Mouse (Mus musculus): ENCODE results near the gene Zfp790. TPM values are rescaled to one million over a fixed set of nuclear protein-coding genes. Genes with fewer than 3 reads are reported as not detected.

The Zfp790 gene
- polyA plus RNA-seq (2012; rRNA removed) (5.9 and 8.0 TPM in 2 replicates), polyA plus RNA-seq (2014; fragmentation: Nextera tagmentation; extraction: Ambion mirVana) (13.8 and 16.6 TPM in 2 replicates)

GRCm38 (mm10) chr7:29815910-29816429 lies at the start of gene Zfp790:
Gene Zfp790 (plus strand): TSS chr7:29816114.
- under 1% methylated on average over 26 of the region's 26 CpGs for WGBS

DNA sequence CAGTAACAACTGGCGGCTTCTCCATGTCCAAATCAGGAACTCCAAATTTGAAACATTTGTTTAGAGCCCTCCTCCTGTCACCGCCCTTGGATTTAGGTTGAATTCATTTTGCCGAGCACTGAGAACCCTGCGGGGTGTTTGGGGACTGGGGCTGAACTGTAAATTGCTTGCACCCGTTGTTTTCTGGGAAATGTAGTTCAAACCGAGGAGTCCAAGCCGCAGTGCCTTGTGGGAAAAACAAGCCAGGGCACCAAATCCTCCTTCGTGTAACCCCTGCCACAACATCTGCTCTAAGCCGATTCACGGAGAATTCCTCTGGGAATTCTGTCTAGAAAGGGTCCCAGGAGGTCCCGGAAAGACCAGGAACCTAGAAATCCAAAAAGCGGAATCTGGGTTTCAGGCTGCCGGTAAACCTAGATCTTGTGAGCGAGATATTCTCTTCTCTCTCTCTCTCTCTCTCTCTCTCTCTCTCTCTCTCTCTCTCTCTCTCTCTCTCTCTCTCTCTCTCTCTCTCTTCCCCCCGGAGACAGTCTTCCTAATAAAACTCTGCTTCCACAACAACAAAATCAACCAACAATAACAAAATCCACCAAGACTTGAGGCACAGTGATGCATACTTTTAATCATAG lies 48.7 kb upstream of the Zfp790 start:
- no peaks in the 10 kb centered on the region for H3K27me3 ChIP-seq (ENCODE audit: control insufficient read depth, insufficient read depth, low read length)
- DNase-seq (ENCODE audit: low spot score): peak; percentile 89
- peaks cover 12% of the 10 kb centered on the region for H3K36me3 ChIP-seq (ENCODE audit: control insufficient read depth, insufficient read depth, low read length)
- peak overlapping the region; percentile 82 for H3K4me2 ChIP-seq (replicated peaks; ENCODE audit: low read depth, low read length, severe bottlenecking)
- H3K4me3 ChIP-seq (replicated peaks; ENCODE audit: low read length): peak overlapping the region; percentile 63
- peak overlapping the region; percentile 58 for H3K9ac ChIP-seq (ENCODE audit: low read depth, low read length, severe bottlenecking)
- no peaks in the 10 kb centered on the region for H3K9me3 ChIP-seq (ENCODE audit: control insufficient read depth, low read length)
- WGBS: 2% methylated on average over 15 of the region's 15 CpGs
- TF ChIP-seq POLR2A (IDR thresholded peaks at IDR 0.05; ENCODE audit: borderline replicate concordance, extremely low read depth, insufficient read depth, insufficient read length): 0 out of 2 replicates have a peak, but pooled peaks have one; percentile 12
- peaks cover 4% of the 10 kb centered on the region for H3K4me1 ChIP-seq (ENCODE audit: control insufficient read depth, insufficient read depth, low read length)
- 0 out of 2 replicates have a peak overlapping the region, but pooled peaks have one; percentile 52 for H3K27ac ChIP-seq (replicated peaks; ENCODE audit: low read depth, low read length)
- peak; percentile 74 for ATAC-seq (ENCODE audit: low FRiP score, low read depth)

More at GRCm38 (mm10) chr7:29815910-29816429, at the start of gene Zfp790:
- peak within 1 kb of the TSS; percentile 74 for H3K4me3 ChIP-seq (replicated peaks; ENCODE audit: low read length)
- H3K36me3 ChIP-seq (ENCODE audit: control insufficient read depth, insufficient read depth, low read length): no peaks in the 10 kb centered on the region
- TF ChIP-seq POLR2A (IDR thresholded peaks at IDR 0.05; ENCODE audit: borderline replicate concordance, extremely low read depth, insufficient read depth, insufficient read length): peak; percentile 56; the same call in 1 of the 2 replicates
- H3K27ac ChIP-seq (replicated peaks; ENCODE audit: low read depth, low read length): peak within 1 kb of the TSS; percentile 79
- ATAC-seq (ENCODE audit: low FRiP score, low read depth) (peak; percentile 94), DNase-seq (ENCODE audit: low spot score) (peak; percentile 97)
- H3K27me3 ChIP-seq (ENCODE audit: control insufficient read depth, insufficient read depth, low read length): no peaks in the 10 kb centered on the region
- peak within 1 kb of the TSS; percentile 76 for H3K9ac ChIP-seq (ENCODE audit: low read depth, low read length, severe bottlenecking)
- peaks cover 21% of the 10 kb centered on the region for H3K4me1 ChIP-seq (ENCODE audit: control insufficient read depth, insufficient read depth, low read length)
- no peaks in the 10 kb centered on the region for H3K9me3 ChIP-seq (ENCODE audit: control insufficient read depth, low read length)
- H3K4me2 ChIP-seq (replicated peaks; ENCODE audit: low read depth, low read length, severe bottlenecking): peak within 1 kb of the TSS; percentile 70

GRCm38 (mm10) chr7:29768090-29768900 lies 47.6 kb upstream of the Zfp790 start, which contains the start of gene Zfp84:
Gene Zfp84 (plus strand): TSS chr7:29768552.
- H3K4me1 ChIP-seq (ENCODE audit: control insufficient read depth, insufficient read depth, low read length): peaks cover 4% of the 10 kb centered on the region
- peak; percentile 95 for DNase-seq (ENCODE audit: low spot score)
- peak; percentile 94 for ATAC-seq (ENCODE audit: low FRiP score, low read depth)
- H3K36me3 ChIP-seq (ENCODE audit: control insufficient read depth, insufficient read depth, low read length): peaks cover 23% of the 10 kb centered on the region
- no peaks in the 10 kb centered on the region for H3K9me3 ChIP-seq (ENCODE audit: control insufficient read depth, low read length)
- peak within 1 kb of the TSS; percentile 63 for H3K4me3 ChIP-seq (replicated peaks; ENCODE audit: low read length)
- peak; percentile 22; the same call in 1 of the 2 replicates for TF ChIP-seq POLR2A (IDR thresholded peaks at IDR 0.05; ENCODE audit: borderline replicate concordance, extremely low read depth, insufficient read depth, insufficient read length)
- no peaks in the 10 kb centered on the region for H3K27me3 ChIP-seq (ENCODE audit: control insufficient read depth, insufficient read depth, low read length)
- WGBS: under 1% methylated on average over 32 of the region's 32 CpGs
- peak within 1 kb of the TSS; percentile 65 for H3K9ac ChIP-seq (ENCODE audit: low read depth, low read length, severe bottlenecking)
- peak within 1 kb of the TSS; percentile 82 for H3K4me2 ChIP-seq (replicated peaks; ENCODE audit: low read depth, low read length, severe bottlenecking)
- peak within 1 kb of the TSS; percentile 82 for H3K27ac ChIP-seq (replicated peaks; ENCODE audit: low read depth, low read length)

DNA sequence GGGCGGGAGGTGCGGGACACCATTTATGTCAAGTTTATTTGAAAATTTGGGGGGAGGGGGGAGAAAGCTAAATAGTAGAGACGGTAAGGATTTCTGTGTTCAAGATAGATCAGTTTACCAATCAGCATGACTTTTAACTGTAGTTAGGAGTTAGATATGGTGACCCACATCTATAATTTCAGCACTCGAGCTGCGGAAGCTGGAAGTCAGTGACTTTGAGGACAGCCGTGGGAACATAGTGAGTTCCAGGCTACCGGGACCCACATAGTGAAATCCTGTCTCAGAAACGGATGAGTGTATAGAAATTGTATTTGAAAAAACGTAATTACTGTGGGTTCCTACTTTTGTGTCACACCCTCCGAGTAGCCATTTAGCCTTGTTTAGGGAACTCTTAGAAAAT lies 46.9 kb upstream of the Zfp790 start:
- peaks cover 30% of the 10 kb centered on the region for H3K36me3 ChIP-seq (ENCODE audit: control insufficient read depth, insufficient read depth, low read length)
- peak overlapping the region; percentile 63 for H3K4me3 ChIP-seq (replicated peaks; ENCODE audit: low read length)
- no peak for TF ChIP-seq POLR2A (IDR thresholded peaks at IDR 0.05; ENCODE audit: borderline replicate concordance, extremely low read depth, insufficient read depth, insufficient read length)
- DNase-seq (ENCODE audit: low spot score) (no peak), ATAC-seq (ENCODE audit: low FRiP score, low read depth) (no peak)
- WGBS: 8% methylated on average over 10 of the region's 10 CpGs
- H3K4me1 ChIP-seq (ENCODE audit: control insufficient read depth, insufficient read depth, low read length): peaks cover 4% of the 10 kb centered on the region
- peak overlapping the region; percentile 55 for H3K4me2 ChIP-seq (replicated peaks; ENCODE audit: low read depth, low read length, severe bottlenecking)
- H3K27me3 ChIP-seq (ENCODE audit: control insufficient read depth, insufficient read depth, low read length): no peaks in the 10 kb centered on the region
- H3K27ac ChIP-seq (replicated peaks; ENCODE audit: low read depth, low read length): peak overlapping the region; percentile 82
- no peaks in the 10 kb centered on the region for H3K9me3 ChIP-seq (ENCODE audit: control insufficient read depth, low read length)
- peak overlapping the region; percentile 65 for H3K9ac ChIP-seq (ENCODE audit: low read depth, low read length, severe bottlenecking)

GRCm38 (mm10) chr7:29773503-29773902 lies 42.4 kb upstream of the Zfp790 start:
- no peak overlapping the region for H3K4me3 ChIP-seq (replicated peaks; ENCODE audit: low read length)
- no peak overlapping the region for H3K9ac ChIP-seq (ENCODE audit: low read depth, low read length, severe bottlenecking)
- no peak overlapping the region for H3K4me2 ChIP-seq (replicated peaks; ENCODE audit: low read depth, low read length, severe bottlenecking)
- no peaks in the 10 kb centered on the region for H3K9me3 ChIP-seq (ENCODE audit: control insufficient read depth, low read length)
- ATAC-seq (ENCODE audit: low FRiP score, low read depth) (peak; percentile 61; the same call in 1 of the 2 replicates), DNase-seq (ENCODE audit: low spot score) (peak; percentile 30)
- H3K4me1 ChIP-seq (ENCODE audit: control insufficient read depth, insufficient read depth, low read length): peaks cover 4% of the 10 kb centered on the region
- no peak overlapping the region for H3K27ac ChIP-seq (replicated peaks; ENCODE audit: low read depth, low read length)
- peaks cover 71% of the 10 kb centered on the region for H3K36me3 ChIP-seq (ENCODE audit: control insufficient read depth, insufficient read depth, low read length)
- H3K27me3 ChIP-seq (ENCODE audit: control insufficient read depth, insufficient read depth, low read length): no peaks in the 10 kb centered on the region
- TF ChIP-seq POLR2A (IDR thresholded peaks at IDR 0.05; ENCODE audit: borderline replicate concordance, extremely low read depth, insufficient read depth, insufficient read length): no peak
- 86% methylated on average over 7 of the region's 7 CpGs for WGBS
